Mouse (Mus musculus) stomach, postnatal 0 days (tissue): ENCODE measurements at regions not wholly inside any gene's neighbourhood (a gene's known extent, or its start where the extent isn't known, plus 50 kb on each side); places are given as distances from the start of the nearest gene placed in this dataset.

Experiments
- ATAC-seq: fragments of 200-750 bp; cut with Nextera tagmentation; 2 replicates; pipeline ENCODE4 v1.8.0; 2017; ENCODE audit not compliant: low FRiP score, low TSS enrichment
- DNase-seq: peaks from one replicate; pipeline ENCODE4 v3.0.0-alpha.2; 2016; ENCODE audit warnings: low spot score
- H3K27ac ChIP-seq: fragments of 300-500 bp; sonication (generic); replicated peaks from 2 replicates; pipeline ENCODE4 v1.5.1; 2014; ENCODE audit warnings: mild to moderate bottlenecking, control low read depth
- H3K27me3 ChIP-seq: fragments of 300-500 bp; sonication (generic); 2 replicates; pipeline ENCODE4 v1.6.1; 2014; ENCODE audit warnings: low read length; ENCODE audit not compliant: control insufficient read depth, insufficient read depth
- H3K36me3 ChIP-seq: fragments of 300-500 bp; sonication (generic); 2 replicates; pipeline ENCODE4 v1.6.1; 2014; ENCODE audit warnings: low read length, mixed read lengths; ENCODE audit not compliant: control insufficient read depth, insufficient read depth
- H3K4me1 ChIP-seq: fragments of 300-500 bp; sonication (generic); replicated peaks from 2 replicates; pipeline ENCODE4 v1.6.1; 2014; ENCODE audit warnings: antibody characterized with exemption; ENCODE audit not compliant: control insufficient read depth, insufficient read depth
- H3K4me2 ChIP-seq: fragments of 300-500 bp; sonication (generic); replicated peaks from 2 replicates; pipeline ENCODE4 v1.6.1; 2014; ENCODE audit warnings: low read depth, mild to moderate bottlenecking, control low read depth, moderate library complexity
- H3K4me3 ChIP-seq: fragments of 300-500 bp; sonication (generic); 2 replicates; pipeline ENCODE4 v1.5.1; 2014; ENCODE audit warnings: low read depth, low read length, control low read depth
- H3K9ac ChIP-seq: fragments of 300-500 bp; sonication (generic); 2 replicates; pipeline ENCODE4 v1.6.1; 2014; ENCODE audit warnings: mild to moderate bottlenecking, low read length, control low read depth, mixed read lengths
- H3K9me3 ChIP-seq: fragments of 300-500 bp; sonication (generic); 2 replicates; pipeline ENCODE4 v1.6.1; 2016; ENCODE audit warnings: low read length; ENCODE audit not compliant: control insufficient read depth
- CTCF ChIP-seq: IDR thresholded peaks from 2 replicates; pipeline ENCODE4 v1.5.1; 2016; ENCODE audit warnings: antibody characterized with exemption, low read depth, mild to moderate bottlenecking, moderate library complexity
- EP300 ChIP-seq: optimal IDR thresholded peaks from 2 replicates; pipeline ENCODE3; 2016; ENCODE audit warnings: antibody characterized with exemption
- WGBS: fragments of 180-500 bp; shearing (Covaris S2); extraction: QIAGEN DNeasy Blood & Tissue Kit; methylation state at CpG from one replicate; pipeline ENCODE4 v1.1.7; 2014; 5-methylcytosine and 5-hydroxymethylcytosine counted together

DNA sequence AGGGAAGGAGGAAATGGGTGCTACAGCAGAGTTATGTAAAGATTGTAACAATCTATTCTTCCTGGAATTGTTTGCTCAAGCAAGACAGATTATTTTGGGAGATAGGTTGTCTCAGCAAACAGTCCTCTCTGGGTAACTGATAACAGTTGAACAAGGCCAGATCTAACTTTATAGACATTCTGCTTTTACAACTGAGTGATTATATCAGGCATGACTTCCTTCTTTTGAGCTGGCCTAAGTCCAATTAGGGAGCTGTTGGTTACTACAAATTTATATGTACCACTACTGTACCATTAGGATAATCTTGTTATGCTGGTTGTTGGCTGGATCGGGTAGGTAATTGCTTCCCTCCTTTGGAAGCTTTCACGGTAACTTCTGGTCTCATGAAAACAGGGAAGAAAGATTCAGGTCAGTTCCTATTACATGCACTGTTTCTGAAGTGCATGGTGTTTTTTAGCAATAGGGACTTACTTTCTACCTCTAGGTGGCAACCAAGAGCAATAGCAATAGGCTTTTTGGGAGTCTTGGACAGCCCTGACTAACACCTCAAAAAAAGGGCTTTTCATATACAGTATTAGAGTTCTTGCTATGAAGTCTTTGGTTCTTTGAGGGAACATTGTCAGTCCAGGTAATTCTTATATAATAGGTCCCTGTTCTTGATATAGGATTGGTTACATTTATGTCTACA, 363.9 kb upstream of the Slc5a7 start:
- H3K4me2 ChIP-seq = no peak overlapping the region
- 51% methylated on average over 2 of the region's 2 CpGs for WGBS
- no peaks in the 10 kb centered on the region for H3K4me1 ChIP-seq
- H3K9me3 ChIP-seq = no peaks in the 10 kb centered on the region
- TF ChIP-seq EP300 (no peak), CTCF (peak; percentile 71)
- H3K4me3 ChIP-seq = no peak overlapping the region
- H3K9ac ChIP-seq = no peak overlapping the region
- DNase-seq (no peak), ATAC-seq (no peak)
- no peaks in the 10 kb centered on the region for H3K36me3 ChIP-seq
- no peaks in the 10 kb centered on the region for H3K27me3 ChIP-seq
- H3K27ac ChIP-seq = no peak overlapping the region

DNA sequence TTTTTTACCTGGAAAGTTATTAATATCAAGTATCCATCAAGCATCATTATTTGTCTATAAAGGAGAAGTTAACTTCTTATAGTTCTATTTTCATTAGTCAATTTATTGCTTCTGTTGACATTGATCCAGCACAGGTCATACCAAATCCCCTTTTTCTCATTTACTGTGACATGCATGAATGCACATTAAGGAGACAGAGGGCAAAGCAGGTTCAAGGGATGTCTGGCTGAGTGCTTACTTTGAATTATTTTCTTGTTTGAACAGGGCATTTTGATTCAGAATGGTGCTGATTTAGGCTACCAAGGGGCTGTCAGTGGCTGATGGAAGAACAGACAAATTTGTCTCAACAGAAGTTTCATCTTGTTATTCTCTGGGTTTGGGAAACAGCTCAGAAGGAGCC, 357.7 kb upstream of the Slc5a7 start:
- Histone ChIP-seq H3K27me3 (no peaks in the 10 kb centered on the region), H3K4me1 (no peaks in the 10 kb centered on the region), H3K4me2 (no peak overlapping the region), H3K4me3 (no peak overlapping the region), H3K9me3 (no peaks in the 10 kb centered on the region), H3K36me3 (no peaks in the 10 kb centered on the region), H3K9ac (no peak overlapping the region), H3K27ac (no peak overlapping the region)
- DNase-seq = no peak
- TF ChIP-seq EP300 (no peak), CTCF (no peak)
- ATAC-seq = no peak
